Mouse (Mus musculus) bone marrow macrophage, adult 2 months (primary cell): ENCODE data around the gene Ddx56. TPM values are rescaled to one million over a fixed set of nuclear protein-coding genes. Genes with fewer than 3 reads are reported as not detected.

Experiments
- H3K27ac ChIP-seq: 2 replicates; pipeline ENCODE4 v1.5.1; 2012; ENCODE audit warnings: low read depth, low read length; ENCODE audit not compliant: insufficient read depth
- H3K4me1 ChIP-seq: 2 replicates; pipeline ENCODE4 v1.6.1; 2012; ENCODE audit warnings: low read length; ENCODE audit not compliant: control insufficient read depth, insufficient read depth
- H3K4me3 ChIP-seq: 2 replicates; pipeline ENCODE4 v1.5.1; 2012; ENCODE audit warnings: mild to moderate bottlenecking, low read length, moderate library complexity; ENCODE audit not compliant: insufficient read depth
- CTCF ChIP-seq: IDR thresholded peaks from 2 replicates; pipeline ENCODE4 v1.5.1; 2012; ENCODE audit warnings: low read depth, mild to moderate bottlenecking, low read length, moderate library complexity
- POLR2A ChIP-seq: IDR thresholded peaks from 2 replicates; pipeline ENCODE4 v1.6.1; 2012; ENCODE audit warnings: mild to moderate bottlenecking, low read depth, low read length, borderline replicate concordance
- polyA plus RNA-seq: library from polyadenylated mRNA; stranded (reverse); fragments of >200 nt; gene quantifications from 2 replicates; pipeline ENCODE4 v1.2.4, GENCODE M21; 2012; ENCODE audit not compliant: missing spikeins, insufficient read depth, insufficient read length

The Ddx56 gene
- polyA plus RNA-seq, 1 experiment = 16.2 TPM

DNA sequence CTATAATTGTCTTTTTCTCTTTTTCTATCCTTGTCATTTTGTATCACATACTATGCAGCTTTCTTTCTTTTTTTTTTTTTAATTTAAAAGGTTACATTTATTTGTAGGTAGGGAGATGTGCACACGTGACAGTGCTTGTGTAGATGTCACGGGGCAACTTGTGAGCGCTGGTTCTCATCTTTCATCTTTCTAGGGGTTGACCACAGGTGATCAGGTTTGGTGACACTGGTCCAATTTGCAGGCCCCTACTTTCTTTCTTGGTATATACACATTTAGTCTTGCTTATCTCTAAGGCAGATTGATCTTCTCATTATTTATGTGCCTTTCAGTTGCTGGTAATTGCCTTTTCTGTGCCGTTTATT is 25.4 kb upstream of the Ddx56 start:
- no peak for TF ChIP-seq CTCF
- TF ChIP-seq POLR2A = no peak
- no peak overlapping the region for H3K27ac ChIP-seq
- peaks cover 27% of the 10 kb centered on the region for H3K4me1 ChIP-seq
- peak overlapping the region; percentile 75 for H3K4me3 ChIP-seq

DNA sequence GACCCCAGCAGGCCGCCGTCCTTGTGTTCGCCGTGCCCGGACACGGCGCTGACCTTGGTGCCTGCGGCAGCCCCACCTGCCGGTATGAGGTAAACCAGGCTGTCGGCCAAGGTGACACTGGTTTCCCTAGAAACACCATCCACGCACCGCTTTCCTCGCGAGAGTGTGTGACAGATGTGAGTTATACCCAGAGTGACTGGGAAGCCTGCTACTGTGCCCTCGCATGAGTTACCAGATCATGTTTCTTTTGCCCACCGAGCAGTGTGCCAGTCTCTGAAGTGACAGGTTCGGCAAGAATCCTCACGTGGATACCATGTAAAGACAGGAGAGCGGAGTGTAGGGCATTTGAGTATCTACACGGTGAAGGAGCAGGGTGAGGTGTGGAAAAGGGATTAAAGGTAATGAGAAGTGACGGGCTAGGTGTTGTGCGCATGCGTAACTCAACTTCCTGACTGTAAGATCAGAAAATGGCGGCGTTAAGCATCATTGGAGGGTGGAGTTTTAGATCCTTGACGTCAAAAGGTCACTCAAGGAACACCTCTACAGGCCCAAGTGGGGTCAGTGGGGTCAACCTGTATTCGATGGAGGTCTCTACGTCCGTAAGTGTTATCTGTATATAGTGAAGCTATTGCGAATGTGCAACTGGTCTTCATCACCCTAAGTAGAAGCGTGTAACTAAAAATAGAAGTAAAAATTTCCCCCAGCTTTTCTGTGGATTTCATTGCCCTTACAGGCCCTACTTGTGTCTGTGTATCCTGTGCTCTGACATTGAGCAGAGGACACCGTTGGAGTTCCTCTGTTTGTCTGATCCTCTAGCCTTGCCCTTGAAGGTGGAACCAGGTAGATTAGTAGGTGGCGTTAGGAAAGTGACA is 24.8 kb upstream of the Ddx56 start:
- peak overlapping the region; percentile 58 for H3K27ac ChIP-seq
- H3K4me1 ChIP-seq = peaks cover 23% of the 10 kb centered on the region
- TF ChIP-seq CTCF (no peak), POLR2A (no peak)
- peak overlapping the region; percentile 75 for H3K4me3 ChIP-seq

DNA sequence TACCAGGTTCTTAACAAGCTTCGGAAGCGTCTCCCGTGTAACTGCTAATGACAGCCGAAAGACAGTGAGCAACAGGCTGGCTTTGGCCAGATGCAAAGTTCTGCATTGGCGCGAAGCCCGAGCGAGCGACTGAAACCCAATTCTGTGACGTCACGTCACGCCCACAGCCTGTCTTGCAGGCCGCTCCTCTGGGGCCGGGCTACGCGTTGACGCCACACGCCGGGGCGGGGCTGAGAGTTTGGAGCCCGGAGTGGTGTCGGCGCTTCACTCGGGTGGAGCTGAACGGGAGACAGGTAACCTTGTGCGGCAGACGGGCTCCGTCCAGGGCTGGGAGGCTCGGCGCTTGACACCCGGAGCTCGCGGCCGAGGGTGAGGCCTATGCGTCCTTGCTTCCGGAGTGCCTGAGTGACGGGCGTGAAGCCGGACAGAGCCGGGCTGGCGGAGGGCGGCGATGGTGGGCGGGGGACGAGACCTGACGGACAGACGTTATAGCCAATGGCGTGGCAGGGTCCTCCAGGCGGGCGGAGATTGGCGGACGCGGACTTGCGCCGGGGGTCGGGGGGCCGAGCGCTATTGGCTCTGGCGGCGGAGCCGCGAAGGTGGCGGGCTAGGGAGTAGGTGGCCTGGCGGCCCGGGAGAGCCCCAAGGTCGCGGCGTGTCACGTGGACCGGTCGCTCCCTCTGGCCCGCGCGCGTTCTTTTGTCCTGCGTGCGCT is 24.0 kb upstream of the Ddx56 start, which contains the start of gene Ogdh:
Gene Ogdh (plus strand): TSS at position 233 of the 715 bp plus-strand sequence.
- TF ChIP-seq CTCF (no peak), POLR2A (peak; percentile 46; the same call in 1 of the 2 replicates)
- H3K4me1 ChIP-seq = peaks cover 17% of the 10 kb centered on the region
- peak within 1 kb of the TSS; percentile 68 for H3K27ac ChIP-seq
- H3K4me3 ChIP-seq = peak within 1 kb of the TSS; percentile 75

DNA sequence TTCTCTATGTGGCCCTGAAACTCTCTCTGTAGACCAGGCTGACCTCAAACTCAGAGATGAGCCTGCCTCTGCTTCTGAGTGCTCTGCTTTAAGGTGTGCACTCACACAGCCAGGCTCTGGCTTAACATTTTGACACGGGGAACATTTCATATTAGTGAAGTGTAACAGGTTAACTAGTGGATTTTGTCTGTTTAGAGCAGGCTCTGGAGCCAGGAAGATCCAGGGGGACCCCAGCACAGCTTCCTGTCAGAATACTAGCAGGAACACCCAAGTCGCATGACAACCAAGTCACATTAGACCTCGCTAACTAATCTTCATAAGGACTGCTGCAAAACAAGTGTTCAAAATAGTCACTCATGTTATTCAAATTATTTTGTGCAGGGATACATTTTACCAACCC is 23.3 kb upstream of the Ddx56 start:
- peaks cover 14% of the 10 kb centered on the region for H3K4me1 ChIP-seq
- TF ChIP-seq POLR2A = no peak
- TF ChIP-seq CTCF = no peak
- peak overlapping the region; percentile 75 for H3K4me3 ChIP-seq
- H3K27ac ChIP-seq = 0 out of 2 replicates have a peak overlapping the region, but pooled peaks have one; percentile 18

DNA sequence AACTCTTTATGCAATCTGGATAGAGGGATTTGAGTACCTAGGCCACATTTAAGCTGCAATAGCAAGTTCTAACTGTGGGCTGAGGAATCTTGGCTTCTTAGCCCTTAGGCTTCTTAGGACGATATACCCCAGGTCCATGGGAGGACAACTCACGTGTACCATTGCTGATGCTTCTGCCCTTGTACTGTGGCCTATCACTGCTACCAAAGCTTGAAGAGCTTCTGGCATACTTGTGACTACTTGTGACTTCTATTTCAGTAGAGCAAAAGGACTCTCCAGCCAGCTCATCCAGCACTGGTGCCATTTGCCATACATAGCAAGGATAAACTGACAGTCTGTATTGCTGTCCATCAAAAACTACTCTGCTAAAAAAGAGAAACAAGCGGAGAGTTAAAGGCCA is 22.6 kb upstream of the Ddx56 start:
- Histone ChIP-seq H3K27ac (no peak overlapping the region), H3K4me3 (no peak overlapping the region), H3K4me1 (peaks cover 9% of the 10 kb centered on the region)
- TF ChIP-seq POLR2A (no peak), CTCF (no peak)

DNA sequence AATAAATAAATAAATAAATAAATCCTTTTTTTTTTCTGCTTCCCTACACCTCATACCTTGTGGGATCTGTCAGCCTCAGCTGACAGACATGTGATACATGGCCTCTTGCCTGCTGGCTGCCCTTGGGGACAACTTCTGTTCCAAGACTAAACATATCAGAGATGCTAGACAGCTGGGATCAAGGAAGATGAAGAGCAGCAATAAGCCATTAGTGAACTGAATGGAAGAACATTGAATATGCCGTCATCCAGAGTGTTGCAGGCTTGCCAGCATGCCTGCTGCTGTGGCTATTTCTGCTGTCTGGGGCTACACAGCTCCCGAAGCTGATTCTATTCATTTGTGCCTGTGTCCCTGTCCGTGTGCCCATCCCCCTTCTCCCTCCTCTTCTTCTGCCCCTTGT is 15.4 kb upstream of the Ddx56 start:
- TF ChIP-seq POLR2A = no peak
- TF ChIP-seq CTCF = no peak
- Histone ChIP-seq H3K4me3 (no peak overlapping the region), H3K27ac (no peak overlapping the region), H3K4me1 (peaks cover 4% of the 10 kb centered on the region)

DNA sequence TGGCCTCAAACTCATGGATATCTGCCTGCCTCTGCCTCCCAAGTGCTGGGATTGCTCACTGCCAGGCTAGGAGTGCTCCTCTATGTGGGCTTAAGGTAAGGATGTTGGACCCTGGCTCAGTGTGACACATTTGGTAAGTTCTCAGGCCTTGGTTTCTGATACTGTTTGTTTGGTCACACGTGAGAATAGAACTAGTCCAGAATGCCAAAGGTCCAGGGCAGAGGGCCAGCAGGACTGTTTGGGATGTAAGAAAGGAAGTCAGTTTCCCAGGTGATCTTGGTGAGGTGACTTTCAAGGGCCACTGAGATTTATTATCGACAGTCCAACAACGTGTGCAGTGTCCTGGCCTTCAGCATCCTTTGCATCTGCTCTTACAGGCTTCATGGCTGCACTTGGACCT is 8.9 kb upstream of the Ddx56 start:
- H3K4me1 ChIP-seq = peaks cover 9% of the 10 kb centered on the region
- no peak overlapping the region for H3K27ac ChIP-seq
- no peak overlapping the region for H3K4me3 ChIP-seq
- TF ChIP-seq POLR2A = no peak
- TF ChIP-seq CTCF = no peak

DNA sequence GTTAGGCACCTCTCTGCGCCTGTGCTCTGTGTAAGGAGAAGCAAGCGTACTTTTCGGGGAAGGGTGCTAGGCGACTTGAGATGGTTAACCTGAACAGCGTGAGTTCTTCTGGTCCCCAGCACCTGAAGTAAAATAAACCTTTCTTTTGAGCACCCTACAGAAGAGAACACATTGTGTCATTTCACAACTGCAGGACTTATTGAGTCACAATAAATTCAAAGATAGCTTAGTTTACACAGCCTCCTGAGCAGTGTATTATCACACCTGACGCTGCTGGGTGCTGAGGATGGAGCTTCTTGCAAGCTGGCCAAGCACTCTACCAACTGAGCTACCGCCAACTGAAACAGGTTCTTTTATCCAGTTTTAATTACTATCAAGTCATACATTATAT is 7.5 kb upstream of the Ddx56 start:
- 0 out of 2 replicates have a peak overlapping the region, but pooled peaks have one; percentile 17 for H3K27ac ChIP-seq
- peaks cover 9% of the 10 kb centered on the region for H3K4me1 ChIP-seq
- TF ChIP-seq CTCF (no peak), POLR2A (no peak)
- 0 out of 2 replicates have a peak overlapping the region, but pooled peaks have one; percentile 10 for H3K4me3 ChIP-seq

DNA sequence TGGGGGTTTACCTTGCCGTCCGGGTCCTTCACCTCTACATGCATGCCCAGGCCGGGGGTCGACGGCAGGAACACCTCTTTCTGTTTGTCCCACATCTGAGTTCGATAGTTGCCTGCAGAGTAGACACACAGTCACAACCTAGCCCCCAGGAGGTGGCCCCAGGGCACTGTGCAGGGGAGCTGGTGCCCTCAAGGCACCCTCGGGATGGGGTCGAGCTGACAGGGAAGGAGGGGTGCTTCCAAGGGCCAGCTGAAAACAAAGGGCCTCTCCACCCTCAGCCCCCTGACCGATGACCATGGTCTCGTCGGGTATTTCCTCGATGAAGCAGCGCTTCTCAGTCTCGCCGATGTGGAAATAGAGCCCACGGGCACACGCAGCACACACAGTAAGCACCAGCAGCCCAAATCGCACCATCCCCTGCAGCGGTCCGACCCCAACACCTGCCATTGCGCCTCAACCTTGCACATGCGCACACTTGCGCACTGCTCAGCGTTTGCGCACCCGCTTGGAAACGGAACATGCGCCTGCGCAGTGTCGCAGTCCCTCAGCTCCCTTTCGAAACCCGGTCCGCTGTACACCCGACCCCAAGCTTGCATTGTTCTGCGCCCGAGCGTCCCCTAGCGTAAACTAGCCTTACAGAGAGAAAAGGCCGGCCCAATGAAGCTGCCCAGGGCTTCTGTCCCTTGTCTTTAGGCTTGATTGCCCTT is 7.0 kb upstream of the Ddx56 start, which contains the start of gene Tmed4:
Gene Tmed4 (minus strand): TSS at position 484 of the 707 bp plus-strand sequence.
- TF ChIP-seq POLR2A (no peak), CTCF (peak; percentile 37; the same call in 1 of the 2 replicates)
- H3K4me3 ChIP-seq = peak within 1 kb of the TSS; percentile 65
- H3K4me1 ChIP-seq = peaks cover 9% of the 10 kb centered on the region
- H3K27ac ChIP-seq = 0 out of 2 replicates have a peak within 1 kb of the TSS, but pooled peaks have one; percentile 17

DNA sequence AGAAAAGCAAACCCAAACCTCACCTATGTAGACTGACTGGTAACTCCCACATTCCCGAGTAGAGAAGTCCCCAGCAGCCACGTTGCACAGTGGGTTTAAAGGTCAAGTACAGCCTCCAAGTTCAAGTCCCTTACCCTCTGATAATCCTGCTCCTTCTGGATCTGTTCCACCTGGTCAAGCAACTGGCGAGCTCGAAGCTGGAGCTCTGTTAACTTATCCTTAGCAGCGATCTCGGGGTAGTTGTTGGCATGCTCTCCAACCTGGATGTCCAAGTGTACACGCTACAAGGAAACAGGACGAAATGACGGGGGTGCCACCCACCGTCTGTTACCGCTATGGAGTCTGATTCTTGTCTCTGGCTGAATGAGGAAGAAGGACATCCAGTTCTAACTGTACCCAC is 6.0 kb upstream of the Ddx56 start:
- Histone ChIP-seq H3K27ac (no peak overlapping the region), H3K4me3 (peak overlapping the region; percentile 65), H3K4me1 (peaks cover 11% of the 10 kb centered on the region)
- TF ChIP-seq POLR2A (no peak), CTCF (no peak)
